Mouse (Mus musculus) forebrain, embryonic 12.5 days (tissue): ENCODE results near the gene Slc9a5. TPM values are rescaled to one million over a fixed set of nuclear protein-coding genes. Genes with fewer than 3 reads are reported as not detected.
A peak's percentile ranks its signal among the peaks of the same experiment; 100 is the strongest.

Experiments used
- ATAC-seq: fragments of 200-750 bp; cut with Nextera tagmentation; 2 replicates; pipeline ENCODE4 v1.8.0; 2017; ENCODE audit warnings: moderate TSS enrichment; ENCODE audit not compliant: low FRiP score
- H3K27ac ChIP-seq: fragments of 300-500 bp; sonication (generic); 2 replicates; pipeline ENCODE4 v1.5.1; 2016; ENCODE audit warnings: mild to moderate bottlenecking
- H3K27me3 ChIP-seq: fragments of 300-500 bp; sonication (generic); 2 replicates; pipeline ENCODE4 v1.6.1; 2016; ENCODE audit warnings: mild to moderate bottlenecking
- H3K36me3 ChIP-seq: fragments of 300-500 bp; sonication (generic); replicated peaks from 2 replicates; pipeline ENCODE4 v1.6.1; 2016; ENCODE audit warnings: mild to moderate bottlenecking
- H3K4me1 ChIP-seq: fragments of 300-500 bp; sonication (generic); 2 replicates; pipeline ENCODE4 v1.6.1; 2016
- H3K4me2 ChIP-seq: fragments of 300-500 bp; sonication (generic); 2 replicates; pipeline ENCODE4 v1.6.1; 2016; ENCODE audit warnings: mild to moderate bottlenecking, moderate library complexity
- H3K4me3 ChIP-seq: fragments of 300-500 bp; sonication (generic); replicated peaks from 2 replicates; pipeline ENCODE4 v1.5.1; 2016; ENCODE audit warnings: mild to moderate bottlenecking
- H3K9ac ChIP-seq: fragments of 300-500 bp; sonication (generic); 2 replicates; pipeline ENCODE4 v1.6.1; 2016; ENCODE audit warnings: mild to moderate bottlenecking
- H3K9me3 ChIP-seq: fragments of 300-500 bp; sonication (generic); 2 replicates; pipeline ENCODE4 v1.6.1; 2016
- whole genome bisulfite sequencing: fragments of 180-500 bp; shearing (Covaris S2); methylation state at CpG from one replicate; pipeline ENCODE4 v1.1.7; 2016; 5-methylcytosine and 5-hydroxymethylcytosine counted together
- polyA plus RNA-seq: library from polyadenylated mRNA; unstranded; fragments of >200 nt; fragmentation: Nextera tagmentation; extraction: Ambion mirVana; gene quantifications from 2 replicates; pipeline ENCODE4 v1.2.1, GENCODE M21; 2016

Slc9a5 gene
- polyA plus RNA-seq, 1 experiment from 2014 or later = 6.4 TPM

GRCm38 (mm10) chr8:105346611-105347427 lies 1.8 kb upstream of the Slc9a5 start:
- ATAC-seq = peak; percentile 13
- H3K4me1 ChIP-seq = peaks cover 38% of the 10 kb centered on the region
- H3K4me3 ChIP-seq = peak overlapping the region; percentile 58
- H3K9me3 ChIP-seq = no peaks in the 10 kb centered on the region
- H3K9ac ChIP-seq = peak overlapping the region; percentile 60
- H3K27me3 ChIP-seq = peaks cover 7% of the 10 kb centered on the region
- peak overlapping the region; percentile 68 for H3K4me2 ChIP-seq
- 1% methylated on average over 34 of the region's 34 CpGs for WGBS
- H3K27ac ChIP-seq = peak overlapping the region; percentile 77
- no peaks in the 10 kb centered on the region for H3K36me3 ChIP-seq

DNA sequence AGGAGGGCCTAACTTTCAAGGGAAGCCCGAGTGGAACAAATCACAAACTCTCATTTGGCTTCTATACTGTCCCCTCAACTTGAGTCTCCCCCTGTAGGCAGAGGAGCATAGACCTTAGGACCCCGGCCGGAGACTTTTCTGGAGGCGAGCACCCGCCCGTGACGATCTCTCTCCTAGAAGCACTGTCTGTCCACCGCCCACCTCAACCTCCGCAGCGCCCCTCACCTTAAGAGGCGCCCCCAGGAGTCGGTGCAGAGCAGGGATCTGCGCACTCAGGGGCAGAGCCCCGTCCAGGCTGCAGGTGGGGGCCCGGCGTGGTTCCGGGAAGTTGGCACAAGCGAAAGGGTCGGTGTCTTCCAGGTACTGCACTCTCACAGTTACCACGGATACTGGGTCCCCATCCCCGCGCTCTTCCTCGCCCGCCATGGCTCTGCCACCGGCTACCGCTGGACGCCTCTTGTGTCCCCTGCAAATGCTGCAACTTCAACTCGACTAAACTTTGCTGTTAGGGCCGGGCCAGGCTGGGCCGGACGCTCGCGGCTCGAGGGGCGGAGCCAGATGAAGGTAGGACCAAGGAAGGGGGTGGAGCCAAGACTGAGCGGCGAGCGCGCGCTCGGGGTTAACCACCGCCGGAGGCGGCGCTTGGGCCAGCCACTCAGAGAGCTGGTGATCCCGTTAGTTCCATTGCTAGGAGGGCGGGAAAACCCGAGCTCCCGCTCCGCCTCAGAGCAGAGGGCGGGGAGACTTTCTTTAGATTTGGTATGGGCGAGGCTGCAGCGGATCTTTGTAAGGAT lies 1.0 kb upstream of the Slc9a5 start, which contains the start of gene Fhod1:
TSS of gene Fhod1 (minus strand) at position 526 of the 794 bp plus-strand sequence.
- ATAC-seq = peak; percentile 91
- H3K4me1 ChIP-seq = peaks cover 38% of the 10 kb centered on the region

GRCm38 (mm10) chr8:105349096-105349771 lies 591 bp downstream of the Slc9a5 start:
- ATAC-seq = peak; percentile 33
- Histone ChIP-seq H3K27me3 (peaks cover 7% of the 10 kb centered on the region), H3K27ac (peak overlapping the region; percentile 77), H3K9ac (peak overlapping the region; percentile 60), H3K36me3 (no peaks in the 10 kb centered on the region), H3K4me1 (peaks cover 38% of the 10 kb centered on the region), H3K9me3 (no peaks in the 10 kb centered on the region), H3K4me3 (peak overlapping the region; percentile 58), H3K4me2 (peak overlapping the region; percentile 68)
- WGBS = under 1% methylated on average over 47 of the region's 48 CpGs

More for the DNA sequence above, 1.0 kb upstream of the Slc9a5 start, which contains the start of gene Fhod1:
- Histone ChIP-seq H3K9ac (peak within 1 kb of the TSS; percentile 60), H3K27me3 (peaks cover 7% of the 10 kb centered on the region), H3K4me2 (peak within 1 kb of the TSS; percentile 68), H3K36me3 (no peaks in the 10 kb centered on the region), H3K4me3 (peak within 1 kb of the TSS; percentile 58), H3K27ac (peak within 1 kb of the TSS; percentile 77), H3K9me3 (no peaks in the 10 kb centered on the region)
- under 1% methylated on average over 53 of the region's 53 CpGs for whole genome bisulfite sequencing

GRCm38 (mm10) chr8:105350186-105350585 lies 1.5 kb downstream of the Slc9a5 start:
- H3K4me3 ChIP-seq = peak overlapping the region; percentile 58

DNA sequence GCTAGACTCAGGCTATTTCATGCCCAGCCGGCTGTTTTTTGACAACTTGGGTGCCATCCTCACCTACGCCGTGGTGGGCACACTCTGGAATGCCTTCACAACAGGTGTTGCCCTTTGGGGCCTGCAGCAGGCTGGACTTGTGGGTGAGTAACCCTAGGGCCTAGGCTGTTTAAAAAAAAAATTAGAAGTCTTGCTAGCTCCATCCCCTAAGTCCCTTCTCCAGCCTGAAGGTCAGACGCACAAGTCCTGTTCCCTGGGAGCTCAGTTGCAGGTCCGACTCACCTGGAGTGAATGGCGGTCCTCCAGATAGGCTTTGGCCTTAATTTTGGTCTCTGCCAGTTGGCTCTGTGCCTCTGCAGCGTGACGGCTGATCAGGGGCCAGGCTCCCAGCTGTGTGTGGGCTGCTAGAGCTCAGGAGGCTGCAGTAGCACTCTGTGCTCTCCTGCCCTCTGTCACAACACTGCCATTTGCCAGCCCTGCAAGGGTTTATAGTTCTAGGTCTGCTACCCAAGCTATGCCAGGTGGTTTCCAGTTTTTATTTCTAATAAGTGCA lies 5.0 kb downstream of the Slc9a5 start:
- no peaks in the 10 kb centered on the region for H3K27me3 ChIP-seq

More at GRCm38 (mm10) chr8:105350186-105350585, 1.5 kb downstream of the Slc9a5 start:
- H3K9me3 ChIP-seq = no peaks in the 10 kb centered on the region
- ATAC-seq = no peak
- H3K4me1 ChIP-seq = peaks cover 38% of the 10 kb centered on the region
- H3K4me2 ChIP-seq = peak overlapping the region; percentile 68
- 36% methylated on average over 7 of the region's 7 CpGs for WGBS
- H3K36me3 ChIP-seq = no peaks in the 10 kb centered on the region
- H3K27ac ChIP-seq = no peak overlapping the region
- H3K27me3 ChIP-seq = peaks cover 7% of the 10 kb centered on the region
- peak overlapping the region; percentile 60; the same call in 1 of the 2 replicates for H3K9ac ChIP-seq

GRCm38 (mm10) chr8:105354549-105354948 lies 5.9 kb downstream of the Slc9a5 start:
- no peak overlapping the region for H3K27ac ChIP-seq
- H3K36me3 ChIP-seq = peaks cover 24% of the 10 kb centered on the region; the same call in 1 of the 2 replicates
- 93% methylated on average over 4 of the region's 4 CpGs for WGBS
- H3K27me3 ChIP-seq = no peaks in the 10 kb centered on the region
- no peak for ATAC-seq
- H3K4me1 ChIP-seq = peaks cover 11% of the 10 kb centered on the region
- no peak overlapping the region for H3K9ac ChIP-seq
- H3K9me3 ChIP-seq = no peaks in the 10 kb centered on the region
- no peak overlapping the region for H3K4me2 ChIP-seq
- no peak overlapping the region for H3K4me3 ChIP-seq

More for the DNA sequence above, 5.0 kb downstream of the Slc9a5 start:
- Histone ChIP-seq H3K27ac (no peak overlapping the region), H3K9ac (no peak overlapping the region), H3K4me1 (peaks cover 15% of the 10 kb centered on the region), H3K4me2 (no peak overlapping the region), H3K4me3 (no peak overlapping the region), H3K36me3 (peaks cover 24% of the 10 kb centered on the region; the same call in 1 of the 2 replicates), H3K9me3 (no peaks in the 10 kb centered on the region)
- no peak for ATAC-seq
- WGBS = 84% methylated on average over 8 of the region's 8 CpGs

DNA sequence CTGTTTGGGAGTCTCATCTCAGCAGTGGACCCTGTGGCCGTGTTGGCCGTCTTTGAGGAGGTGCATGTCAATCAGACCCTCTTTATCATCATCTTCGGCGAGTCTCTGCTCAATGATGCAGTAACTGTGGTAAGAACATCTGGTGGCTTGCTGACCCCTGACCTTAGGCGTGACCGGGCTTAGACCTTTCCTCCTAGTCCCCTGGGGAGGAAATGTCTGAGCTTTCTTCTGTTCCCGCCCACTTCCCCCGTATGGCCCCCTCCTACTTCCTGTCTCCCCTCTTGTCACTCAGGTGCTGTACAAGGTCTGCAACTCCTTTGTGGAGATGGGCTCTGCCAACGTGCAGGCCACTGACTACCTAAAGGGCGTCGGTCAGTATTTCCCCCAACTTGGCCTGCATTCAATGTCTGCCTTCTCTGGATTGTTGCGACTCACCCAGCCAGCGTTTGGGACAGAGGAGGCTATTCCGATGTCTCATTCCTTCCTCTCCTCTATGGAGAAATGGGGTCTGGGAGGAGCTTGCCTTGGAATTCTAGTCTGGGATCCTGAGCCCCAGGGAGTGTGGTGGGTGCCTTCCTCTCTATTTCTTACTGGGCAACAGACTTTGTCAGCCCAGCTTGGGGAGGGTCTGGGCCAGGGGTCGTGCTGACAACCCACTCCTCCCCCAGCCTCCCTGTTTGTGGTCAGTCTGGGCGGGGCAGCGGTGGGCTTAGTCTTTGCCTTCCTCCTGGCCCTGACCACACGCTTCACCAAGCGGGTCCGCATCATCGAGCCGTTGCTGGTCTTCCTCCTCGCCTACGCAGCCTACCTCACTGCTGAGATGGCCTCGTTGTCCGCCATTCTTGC lies 6.8 kb downstream of the Slc9a5 start:
- H3K9ac ChIP-seq = no peak overlapping the region
- H3K27me3 ChIP-seq = no peaks in the 10 kb centered on the region
- H3K36me3 ChIP-seq = peaks cover 24% of the 10 kb centered on the region; the same call in 1 of the 2 replicates
- peaks cover 3% of the 10 kb centered on the region for H3K4me1 ChIP-seq
- WGBS = 81% methylated on average over 26 of the region's 26 CpGs
- no peaks in the 10 kb centered on the region for H3K9me3 ChIP-seq
- H3K27ac ChIP-seq = no peak overlapping the region
- no peak for ATAC-seq
- no peak overlapping the region for H3K4me3 ChIP-seq
- no peak overlapping the region for H3K4me2 ChIP-seq

DNA sequence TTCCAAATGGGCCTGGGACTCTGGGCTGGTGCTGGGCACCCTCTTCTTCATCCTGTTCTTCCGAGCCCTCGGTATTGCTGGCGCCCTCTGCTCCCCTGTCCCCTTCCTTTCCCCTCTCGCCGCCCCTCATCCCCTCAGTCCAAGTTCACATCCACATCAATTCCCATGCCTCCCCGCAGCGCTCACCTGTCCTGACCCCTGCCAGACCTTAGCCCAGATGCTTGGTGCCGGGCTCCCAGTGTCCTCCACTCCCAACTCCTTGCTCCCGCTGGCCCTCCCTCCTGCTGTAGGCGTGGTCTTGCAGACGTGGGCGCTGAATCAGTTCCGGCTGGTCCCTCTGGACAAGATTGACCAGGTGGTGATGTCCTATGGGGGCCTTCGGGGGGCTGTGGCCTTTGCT lies 8.0 kb downstream of the Slc9a5 start:
- Histone ChIP-seq H3K4me3 (no peak overlapping the region), H3K27ac (no peak overlapping the region), H3K27me3 (no peaks in the 10 kb centered on the region), H3K9me3 (no peaks in the 10 kb centered on the region), H3K4me1 (no peaks in the 10 kb centered on the region), H3K4me2 (no peak overlapping the region), H3K9ac (no peak overlapping the region), H3K36me3 (peaks cover 24% of the 10 kb centered on the region; the same call in 1 of the 2 replicates)
- no peak for ATAC-seq
- WGBS = 81% methylated on average over 14 of the region's 14 CpGs

GRCm38 (mm10) chr8:105359208-105359607 lies 10.6 kb downstream of the Slc9a5 start:
- no peak for ATAC-seq
- 81% methylated on average over 15 of the region's 15 CpGs for WGBS
- Histone ChIP-seq H3K4me2 (no peak overlapping the region), H3K27me3 (no peaks in the 10 kb centered on the region), H3K36me3 (peaks cover 37% of the 10 kb centered on the region), H3K4me3 (no peak overlapping the region), H3K4me1 (no peaks in the 10 kb centered on the region), H3K27ac (no peak overlapping the region), H3K9me3 (no peaks in the 10 kb centered on the region), H3K9ac (no peak overlapping the region)

DNA sequence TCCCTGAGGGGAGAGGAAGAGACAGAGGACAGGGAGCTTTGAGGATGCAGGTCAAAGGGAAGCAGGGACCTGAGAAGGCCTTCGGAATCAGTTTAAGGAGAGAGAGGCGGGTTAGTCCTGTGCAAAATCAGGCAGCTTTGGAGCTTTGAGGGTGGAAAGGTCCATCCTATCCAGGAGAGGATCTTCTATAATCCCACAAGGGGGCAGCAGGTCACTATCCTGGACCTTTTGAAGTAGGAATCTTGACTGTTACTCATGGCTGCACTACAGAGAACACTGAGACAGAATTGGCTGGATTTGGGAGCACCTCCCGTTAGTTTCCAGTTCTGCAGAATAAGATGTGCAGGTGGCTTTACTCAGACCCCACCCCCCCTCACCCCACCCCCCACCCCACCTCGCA lies 11.0 kb downstream of the Slc9a5 start:
- no peak overlapping the region for H3K9ac ChIP-seq
- H3K4me1 ChIP-seq = no peaks in the 10 kb centered on the region
- WGBS = 48% methylated on average over 4 of the region's 4 CpGs
- no peak overlapping the region for H3K27ac ChIP-seq
- peaks cover 41% of the 10 kb centered on the region for H3K36me3 ChIP-seq
- H3K9me3 ChIP-seq = no peaks in the 10 kb centered on the region
- ATAC-seq = no peak
- H3K4me3 ChIP-seq = no peak overlapping the region
- no peak overlapping the region for H3K4me2 ChIP-seq
- H3K27me3 ChIP-seq = no peaks in the 10 kb centered on the region
